Comparison of ENCODE assay signal across 7 mouse cellular contexts in genomic region chr19:46347936-46348668, GRCm38 (mm10). TPM values are rescaled to one million over a fixed set of nuclear protein-coding genes. Genes with fewer than 3 reads are reported as not detected.
DNase-seq lines count a peak whose midpoint lies in the region; ATAC-seq and TF ChIP-seq lines count a peak whose summit lies in the region.

No protein-coding gene starts in this region.

- H3K36me3 ChIP-seq in lung, embryonic 15.5 days, result no peaks in the 10 kb centered on the region
- H3K36me3 ChIP-seq in embryonic facial prominence, embryonic 12.5 days, result no peaks in the 10 kb centered on the region
- H3K36me3 ChIP-seq in intestine, postnatal 0 days (ENCODE audit: control insufficient read depth, insufficient read depth), result no peaks in the 10 kb centered on the region; the same call in 1 of the 2 replicates
- no peaks in the 10 kb centered on the region for H3K36me3 ChIP-seq in neural tube, embryonic 15.5 days

- no peaks in the 10 kb centered on the region for H3K9me3 ChIP-seq in lung, embryonic 15.5 days
- H3K9me3 ChIP-seq in embryonic facial prominence, embryonic 12.5 days, result no peaks in the 10 kb centered on the region
- H3K9me3 ChIP-seq in intestine, postnatal 0 days (ENCODE audit: control insufficient read depth), result no peaks in the 10 kb centered on the region
- no peaks in the 10 kb centered on the region for H3K9me3 ChIP-seq in neural tube, embryonic 15.5 days (replicated peaks)

- peaks cover 6% of the 10 kb centered on the region; the same call in 1 of the 2 replicates for H3K27me3 ChIP-seq in lung, embryonic 15.5 days
- peaks cover 16% of the 10 kb centered on the region; the same call in 1 of the 2 replicates for H3K27me3 ChIP-seq in embryonic facial prominence, embryonic 12.5 days
- H3K27me3 ChIP-seq in intestine, postnatal 0 days (replicated peaks; ENCODE audit: control insufficient read depth, insufficient read depth, low read length), result no peaks in the 10 kb centered on the region
- H3K27me3 ChIP-seq in neural tube, embryonic 15.5 days (replicated peaks), result peaks cover 12% of the 10 kb centered on the region; the same call in 1 of the 2 replicates

- WGBS in lung, embryonic 15.5 days, result 28% methylated on average over 14 of the region's 14 CpGs
- 30% methylated on average over 14 of the region's 14 CpGs for WGBS in embryonic facial prominence, embryonic 12.5 days
- WGBS in intestine, postnatal 0 days, result 28% methylated on average over 14 of the region's 14 CpGs
- WGBS in neural tube, embryonic 15.5 days, result 29% methylated on average over 14 of the region's 14 CpGs

- peak overlapping the region; percentile 62 for H3K4me3 ChIP-seq in lung, embryonic 15.5 days
- peak overlapping the region; percentile 67 for H3K4me3 ChIP-seq in embryonic facial prominence, embryonic 12.5 days
- peak overlapping the region; percentile 56 for H3K4me3 ChIP-seq in intestine, postnatal 0 days (ENCODE audit: low read depth, low read length)
- peak overlapping the region; percentile 60 for H3K4me3 ChIP-seq in neural tube, embryonic 15.5 days (replicated peaks)

- H3K27ac ChIP-seq in lung, embryonic 15.5 days, result peak overlapping the region; percentile 80
- H3K27ac ChIP-seq in embryonic facial prominence, embryonic 12.5 days, result peak overlapping the region; percentile 72
- H3K27ac ChIP-seq in intestine, postnatal 0 days (ENCODE audit: low read depth, low read length), result peak overlapping the region; percentile 51; the same call in 1 of the 2 replicates
- peak overlapping the region; percentile 92 for H3K27ac ChIP-seq in neural tube, embryonic 15.5 days (replicated peaks)

- H3K4me1 ChIP-seq in lung, embryonic 15.5 days, result peaks cover 20% of the 10 kb centered on the region
- peaks cover 10% of the 10 kb centered on the region; the same call in 1 of the 2 replicates for H3K4me1 ChIP-seq in embryonic facial prominence, embryonic 12.5 days
- H3K4me1 ChIP-seq in intestine, postnatal 0 days (replicated peaks; ENCODE audit: control insufficient read depth, insufficient read depth, low read length), result no peaks in the 10 kb centered on the region
- H3K4me1 ChIP-seq in neural tube, embryonic 15.5 days, result peaks cover 27% of the 10 kb centered on the region

- peak overlapping the region; percentile 91 for H3K4me2 ChIP-seq in lung, embryonic 15.5 days
- peak overlapping the region; percentile 86 for H3K4me2 ChIP-seq in embryonic facial prominence, embryonic 12.5 days (replicated peaks)
- peak overlapping the region; percentile 98 for H3K4me2 ChIP-seq in intestine, postnatal 0 days (replicated peaks; ENCODE audit: low read depth)
- H3K4me2 ChIP-seq in neural tube, embryonic 15.5 days, result peak overlapping the region; percentile 73

- TF ChIP-seq CTCF in intestine, postnatal 0 days (IDR thresholded peaks at IDR 0.05; ENCODE audit: low read depth), result no peak

- no peak; the same call in 1 of the 2 replicates for ATAC-seq in lung, embryonic 15.5 days (ENCODE audit: borderline replicate concordance, extremely low read depth, low FRiP score, low TSS enrichment)
- ATAC-seq in embryonic facial prominence, embryonic 12.5 days (ENCODE audit: insufficient number of reproducible peaks, insufficient read depth, low FRiP score, low TSS enrichment), result no peak
- no peak for ATAC-seq in intestine, postnatal 0 days
- peak; percentile 29 for ATAC-seq in neural tube, embryonic 15.5 days (ENCODE audit: low FRiP score)

- DNase-seq in lung, postnatal 10 days, result no peak
- DNase-seq in thymus, adult 18-20 months, result no peak
- no peak for DNase-seq in urinary bladder, postnatal 36 days (ENCODE audit: low spot score in 2 of 2)

- peak overlapping the region; percentile 68 for H3K9ac ChIP-seq in lung, embryonic 15.5 days
- peak overlapping the region; percentile 83 for H3K9ac ChIP-seq in embryonic facial prominence, embryonic 12.5 days
- peak overlapping the region; percentile 62 for H3K9ac ChIP-seq in intestine, postnatal 0 days (ENCODE audit: low read depth, low read length)
- H3K9ac ChIP-seq in neural tube, embryonic 15.5 days (replicated peaks), result peak overlapping the region; percentile 75

RNA-seq across cellular contexts. Expression of gene 2310034G01Rik, which starts 2.0 kb away (rescaled TPM):
- polyA plus RNA-seq in lung, embryonic 15.5 days (2015; fragmentation: Nextera tagmentation; extraction: Ambion mirVana), result 2.0 and 2.4 TPM in 2 replicates
- polyA plus RNA-seq in embryonic facial prominence, embryonic 12.5 days (2016; fragmentation: Nextera tagmentation; extraction: Ambion mirVana), result 2.2 and 2.3 TPM in 2 replicates
- 1.1 and 1.3 TPM in 2 replicates for polyA plus RNA-seq in intestine, postnatal 0 days (2015; fragmentation: Nextera tagmentation; extraction: Ambion mirVana)
- 2.4 and 2.7 TPM in 2 replicates for polyA plus RNA-seq in neural tube, embryonic 15.5 days (2015; fragmentation: Nextera tagmentation; extraction: Ambion mirVana)

RNA-seq across cellular contexts. Expression of gene Mfsd13a, which starts 7.2 kb away (rescaled TPM):
- 10.1 and 10.5 TPM in 2 replicates for polyA plus RNA-seq in lung, embryonic 15.5 days (2015; fragmentation: Nextera tagmentation; extraction: Ambion mirVana)
- 4.4 and 4.6 TPM in 2 replicates for polyA plus RNA-seq in embryonic facial prominence, embryonic 12.5 days (2016; fragmentation: Nextera tagmentation; extraction: Ambion mirVana)
- polyA plus RNA-seq in intestine, postnatal 0 days (2015; fragmentation: Nextera tagmentation; extraction: Ambion mirVana), result 11.8 and 12.7 TPM in 2 replicates
- 13.2 and 13.9 TPM in 2 replicates for polyA plus RNA-seq in neural tube, embryonic 15.5 days (2015; fragmentation: Nextera tagmentation; extraction: Ambion mirVana)

RNA-seq across cellular contexts. Expression of gene Cuedc2, which starts 9.6 kb away (rescaled TPM):
- polyA plus RNA-seq in lung, embryonic 15.5 days (2015; fragmentation: Nextera tagmentation; extraction: Ambion mirVana), result 146 and 154 TPM in 2 replicates
- 207 TPM in 2 replicates for polyA plus RNA-seq in embryonic facial prominence, embryonic 12.5 days (2016; fragmentation: Nextera tagmentation; extraction: Ambion mirVana)
- polyA plus RNA-seq in intestine, postnatal 0 days (2015; fragmentation: Nextera tagmentation; extraction: Ambion mirVana), result 78.8 and 80.0 TPM in 2 replicates
- 322 and 350 TPM in 2 replicates for polyA plus RNA-seq in neural tube, embryonic 15.5 days (2015; fragmentation: Nextera tagmentation; extraction: Ambion mirVana)

RNA-seq across cellular contexts. Expression of gene Fbxl15, which starts 20.1 kb away (rescaled TPM):
- polyA plus RNA-seq in lung, embryonic 15.5 days (2015; fragmentation: Nextera tagmentation; extraction: Ambion mirVana), result 13.3 and 14.2 TPM in 2 replicates
- 15.4 and 16.4 TPM in 2 replicates for polyA plus RNA-seq in embryonic facial prominence, embryonic 12.5 days (2016; fragmentation: Nextera tagmentation; extraction: Ambion mirVana)
- polyA plus RNA-seq in intestine, postnatal 0 days (2015; fragmentation: Nextera tagmentation; extraction: Ambion mirVana), result 22.0 and 25.3 TPM in 2 replicates
- polyA plus RNA-seq in neural tube, embryonic 15.5 days (2015; fragmentation: Nextera tagmentation; extraction: Ambion mirVana), result 44.0 and 52.3 TPM in 2 replicates

RNA-seq across cellular contexts. Expression of gene Psd, which starts 21.1 kb away (rescaled TPM):
- polyA plus RNA-seq in lung, embryonic 15.5 days (2015; fragmentation: Nextera tagmentation; extraction: Ambion mirVana), result 7.0 and 8.3 TPM in 2 replicates
- 6.9 and 8.1 TPM in 2 replicates for polyA plus RNA-seq in embryonic facial prominence, embryonic 12.5 days (2016; fragmentation: Nextera tagmentation; extraction: Ambion mirVana)
- 27.1 and 30.1 TPM in 2 replicates for polyA plus RNA-seq in intestine, postnatal 0 days (2015; fragmentation: Nextera tagmentation; extraction: Ambion mirVana)
- 88.4 and 118 TPM in 2 replicates for polyA plus RNA-seq in neural tube, embryonic 15.5 days (2015; fragmentation: Nextera tagmentation; extraction: Ambion mirVana)
